Comparison of ENCODE assay signal across 9 mouse cellular contexts in the genomic region with DNA sequence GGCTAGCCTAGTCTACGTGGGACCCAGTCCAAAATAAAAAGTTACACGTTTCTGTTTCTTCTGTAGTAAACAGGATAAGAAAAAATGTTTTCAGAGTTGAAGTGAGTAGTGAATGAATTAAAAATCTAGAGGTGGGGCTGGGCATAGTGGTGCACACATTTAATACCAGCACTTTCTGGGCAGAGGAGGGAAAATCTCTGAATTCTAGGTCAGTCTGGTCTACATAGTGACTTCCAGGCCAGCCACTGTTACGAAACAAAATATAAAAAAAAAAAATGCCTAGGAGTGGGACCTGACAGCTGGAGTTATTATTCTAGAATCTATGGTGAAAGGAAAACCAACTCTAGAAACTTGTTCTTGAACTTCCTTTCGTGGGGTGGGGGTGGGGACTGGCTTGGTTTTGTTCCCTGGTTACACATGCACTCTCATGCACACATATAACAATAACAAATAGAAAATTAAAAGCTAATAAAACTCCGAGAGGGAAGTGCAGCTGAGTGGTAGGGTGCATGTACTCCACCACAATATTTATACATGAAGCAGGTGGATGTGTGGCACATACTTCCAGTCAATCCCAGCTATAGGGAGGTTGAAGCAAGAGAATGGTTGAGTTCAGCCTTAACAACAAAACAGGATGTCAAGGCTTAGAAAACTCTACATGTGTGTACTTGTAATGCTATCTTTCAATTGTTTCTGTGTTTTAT. TPM values are rescaled to one million over a fixed set of nuclear protein-coding genes. Genes with fewer than 3 reads are reported as not detected.
DNase-seq lines count a peak whose midpoint lies in the region; ATAC-seq and TF ChIP-seq lines count a peak whose summit lies in the region.
"Had no signal": no experiment of that assay in that cellular context is flagged by ENCODE, and none has a peak within 500 bp of the region (broad histone marks: within the 10 kb centered on the region; RNA-seq: fewer than 3 reads in every experiment).

No protein-coding gene starts in this region.

- TF ChIP-seq POLR2A in cerebellum, adult 2 months (IDR thresholded peaks at IDR 0.05; ENCODE audit: borderline replicate concordance, insufficient read depth, low read length) = no peak
- no peak for TF ChIP-seq POLR2A in testis, adult 2 months (IDR thresholded peaks at IDR 0.05; ENCODE audit: control insufficient read depth, low read depth, low read length)

- H3K36me3 ChIP-seq in testis, adult 2 months (ENCODE audit: control insufficient read depth, insufficient read depth, low read length) = peaks cover 3% of the 10 kb centered on the region
- 0 out of 2 replicates have a peak, but pooled peaks cover 4% of the 10 kb centered on the region for H3K36me3 ChIP-seq in limb, embryonic 15.5 days
- peaks cover 10% of the 10 kb centered on the region for H3K36me3 ChIP-seq in stomach, embryonic 16.5 days (ENCODE audit: control insufficient read depth, insufficient read depth, low read length)

- WGBS in cerebellum, adult 2 months = 51% methylated on average over 5 of the region's 5 CpGs
- WGBS in limb, embryonic 15.5 days = 45% methylated on average over 5 of the region's 5 CpGs
- WGBS in stomach, embryonic 16.5 days = 46% methylated on average over 5 of the region's 5 CpGs

- no peak for DNase-seq in cerebellum, adult 2 months
- no peak for DNase-seq in cerebellum, adult 18-20 months
- no peak for DNase-seq in testis, postnatal 10 days (ENCODE audit: low spot score)
- no peak for DNase-seq in urinary bladder, postnatal 36 days (ENCODE audit: low spot score in 2 of 2)
- no peak for DNase-seq in adrenal gland, adult 8-10 months

- H3K4me2 ChIP-seq in limb, embryonic 15.5 days = peak overlapping the region; percentile 58
- peak overlapping the region; percentile 80 for H3K4me2 ChIP-seq in stomach, embryonic 16.5 days (ENCODE audit: low read depth, low read length)

- no peaks in the 10 kb centered on the region for H3K4me1 ChIP-seq in cerebellum, adult 2 months (ENCODE audit: control insufficient read depth, insufficient read depth, low read length)
- peaks cover 4% of the 10 kb centered on the region for H3K4me1 ChIP-seq in testis, adult 2 months (ENCODE audit: control insufficient read depth, insufficient read depth, low read length)
- peaks cover 14% of the 10 kb centered on the region for H3K4me1 ChIP-seq in limb, embryonic 15.5 days
- H3K4me1 ChIP-seq in stomach, embryonic 16.5 days (ENCODE audit: control insufficient read depth, insufficient read depth, low read length) = peaks cover 17% of the 10 kb centered on the region

- no peak for ATAC-seq in limb, embryonic 15.5 days (ENCODE audit: insufficient number of reproducible peaks, low FRiP score, low TSS enrichment, low read depth)
- ATAC-seq in stomach, embryonic 16.5 days (ENCODE audit: insufficient read depth, low FRiP score) = 0 out of 2 replicates have a peak, but pooled peaks have one; percentile 2

- peak overlapping the region; percentile 86 for H3K4me3 ChIP-seq in cerebellum, adult 2 months (replicated peaks; ENCODE audit: insufficient read depth, low read depth, low read length)
- H3K4me3 ChIP-seq in testis, adult 2 months (ENCODE audit: control insufficient read depth, low read depth, low read length) = peak overlapping the region; percentile 96
- peak overlapping the region; percentile 91 for H3K4me3 ChIP-seq in limb, embryonic 15.5 days
- peak overlapping the region; percentile 90 for H3K4me3 ChIP-seq in stomach, embryonic 16.5 days (replicated peaks; ENCODE audit: low read length)

- H3K9ac ChIP-seq in limb, embryonic 15.5 days = no peak overlapping the region
- H3K9ac ChIP-seq in stomach, embryonic 16.5 days (ENCODE audit: low read length) = no peak overlapping the region; the same call in 1 of the 2 replicates

- TF ChIP-seq CTCF in cerebellum, adult 2 months (IDR thresholded peaks at IDR 0.05; ENCODE audit: borderline replicate concordance, insufficient read depth, low read depth, low read length) = no peak
- TF ChIP-seq CTCF in testis, adult 2 months (IDR thresholded peaks at IDR 0.05; ENCODE audit: control insufficient read depth, insufficient read depth, insufficient replicate concordance, low read depth, low read length) = no peak

- H3K9me3 ChIP-seq in limb, embryonic 15.5 days = no peaks in the 10 kb centered on the region
- no peaks in the 10 kb centered on the region for H3K9me3 ChIP-seq in stomach, embryonic 16.5 days (replicated peaks; ENCODE audit: control insufficient read depth, low read length)

- H3K27ac ChIP-seq in cerebellum, adult 2 months (ENCODE audit: insufficient read depth, low read length) = no peak overlapping the region
- peak overlapping the region; percentile 96 for H3K27ac ChIP-seq in testis, adult 2 months (ENCODE audit: control insufficient read depth, insufficient read depth, low read depth, low read length)
- H3K27ac ChIP-seq in limb, embryonic 15.5 days = no peak overlapping the region
- peak overlapping the region; percentile 18; the same call in 1 of the 2 replicates for H3K27ac ChIP-seq in stomach, embryonic 16.5 days (ENCODE audit: low read length)

- no peaks in the 10 kb centered on the region for H3K27me3 ChIP-seq in cerebellum, adult 2 months (ENCODE audit: control insufficient read depth, insufficient read depth, low read length)
- no peaks in the 10 kb centered on the region for H3K27me3 ChIP-seq in testis, adult 2 months (ENCODE audit: control insufficient read depth, insufficient read depth, low read length)
- H3K27me3 ChIP-seq in limb, embryonic 15.5 days = no peaks in the 10 kb centered on the region
- H3K27me3 ChIP-seq in stomach, embryonic 16.5 days (ENCODE audit: control insufficient read depth, insufficient read depth, low read length) = no peaks in the 10 kb centered on the region

RNA-seq across cellular contexts. Expression of a gene that starts 0.6 kb away (rescaled TPM):
- polyA plus RNA-seq in cerebellum, adult 2 months (2012; rRNA removed) = 12.5 and 13.1 TPM in 2 replicates
- polyA plus RNA-seq in testis, adult 2 months (2012; rRNA removed) = 25.2 and 37.6 TPM in 2 replicates
- polyA plus RNA-seq in limb, embryonic 15.5 days (2015; fragmentation: Nextera tagmentation; extraction: Ambion mirVana) = 16.0 and 17.4 TPM in 2 replicates
- polyA plus RNA-seq in stomach, embryonic 16.5 days (2015; fragmentation: Nextera tagmentation; extraction: Ambion mirVana) = 13.3 and 13.8 TPM in 2 replicates
- 10 to 100 TPM; 23.8 to 34.9 (median 28.8) TPM for total RNA-seq in adrenal gland, adult 8-10 months (2022)

RNA-seq across cellular contexts. Expression of a gene that starts 22.2 kb away (rescaled TPM):
- polyA plus RNA-seq in cerebellum, adult 2 months (2012; rRNA removed) = 64.5 and 69.7 TPM in 2 replicates
- 9.0 and 9.2 TPM in 2 replicates for polyA plus RNA-seq in testis, adult 2 months (2012; rRNA removed)
- polyA plus RNA-seq in limb, embryonic 15.5 days (2015; fragmentation: Nextera tagmentation; extraction: Ambion mirVana) = 238 and 242 TPM in 2 replicates
- polyA plus RNA-seq in stomach, embryonic 16.5 days (2015; fragmentation: Nextera tagmentation; extraction: Ambion mirVana) = 238 and 248 TPM in 2 replicates
- total RNA-seq in adrenal gland, adult 8-10 months (2022) = 100 to 1,000 TPM; 163 to 269 (median 179) TPM

RNA-seq across cellular contexts. Expression of a gene that starts 26.9 kb away (rescaled TPM):
- not detected in 2 replicates for polyA plus RNA-seq in cerebellum, adult 2 months (2012; rRNA removed)
- polyA plus RNA-seq in testis, adult 2 months (2012; rRNA removed) = 250 and 260 TPM in 2 replicates
- polyA plus RNA-seq in limb, embryonic 15.5 days (2015; fragmentation: Nextera tagmentation; extraction: Ambion mirVana) = not detected in 2 replicates
- 0.10 TPM in 2 replicates for polyA plus RNA-seq in stomach, embryonic 16.5 days (2015; fragmentation: Nextera tagmentation; extraction: Ambion mirVana)
- not detected for total RNA-seq in adrenal gland, adult 8-10 months (2022)
- polyA plus RNA-seq: large intestine, adult 2 months had no signal

Comparison
In these comparisons a context has a peak if more than half of its experiments do, and no peak if none do; other contexts are left out.
1. H3K27ac ChIP-seq: peak in testis, adult 2 months (single experiment) and stomach, embryonic 16.5 days (single experiment); none in cerebellum, adult 2 months (single experiment) and limb, embryonic 15.5 days (single experiment).
2. RNA of a gene that starts 26.9 kb away (polyA plus RNA-seq): 250 to 260 TPM in testis, adult 2 months; 0.10 TPM in stomach, embryonic 16.5 days, not detected in cerebellum, adult 2 months and not detected in limb, embryonic 15.5 days; every median in the first group is over 100 times any median in the second.
3. Peak in every context shown above with its lines, with median percentiles within 50 percentile points of each other: H3K4me3 ChIP-seq.